Mouse (Mus musculus): ENCODE measurements at regions not wholly inside any gene's neighbourhood (a gene's known extent, or its start where the extent isn't known, plus 50 kb on each side); places are given as distances from the start of the nearest gene placed in this dataset.
"Not testable (repeated sequence)": the region's sequence is repeated elsewhere in the genome, so short reads cannot be mapped to it uniquely, and the experiment has no call there.

GRCm38 (mm10) chr3:15016621-15017020 is 130.5 kb downstream of the Car2 start:
- H3K27me3 ChIP-seq (ENCODE audit: control insufficient read depth, insufficient read depth, low read length), result no peaks in the 10 kb centered on the region
- H3K36me3 ChIP-seq (replicated peaks; ENCODE audit: control insufficient read depth, insufficient read depth, low read length), result no peaks in the 10 kb centered on the region
- no peak overlapping the region for H3K9ac ChIP-seq (replicated peaks; ENCODE audit: low read depth, low read length)
- H3K4me3 ChIP-seq (ENCODE audit: low read depth, low read length), result no peak overlapping the region
- TF ChIP-seq CTCF (IDR thresholded peaks at IDR 0.05; ENCODE audit: low read depth) (no peak), EP300 (IDR thresholded peaks at IDR 0.05; ENCODE audit: low read depth) (no peak)
- WGBS, result 61% methylated on average over 1 of the region's 1 CpGs
- no peak overlapping the region for H3K27ac ChIP-seq (ENCODE audit: low read depth)
- H3K4me1 ChIP-seq (ENCODE audit: control insufficient read depth, insufficient read depth), result no peaks in the 10 kb centered on the region
- no peak overlapping the region for H3K4me2 ChIP-seq (ENCODE audit: low read depth, low read length)
- ATAC-seq (ENCODE audit: insufficient read depth, low read depth), result no peak
- DNase-seq (ENCODE audit: low spot score), result no peak
- no peaks in the 10 kb centered on the region for H3K9me3 ChIP-seq (replicated peaks; ENCODE audit: control insufficient read depth, low read length)

GRCm38 (mm10) chr3:15022773-15023172 is 136.7 kb downstream of the Car2 start:
- Histone ChIP-seq H3K9me3 (replicated peaks; ENCODE audit: control insufficient read depth, low read length) (no peaks in the 10 kb centered on the region), H3K4me1 (ENCODE audit: control insufficient read depth, insufficient read depth) (no peaks in the 10 kb centered on the region), H3K27ac (ENCODE audit: low read depth) (no peak overlapping the region), H3K27me3 (ENCODE audit: control insufficient read depth, insufficient read depth, low read length) (no peaks in the 10 kb centered on the region), H3K9ac (replicated peaks; ENCODE audit: low read depth, low read length) (no peak overlapping the region), H3K4me3 (ENCODE audit: low read depth, low read length) (no peak overlapping the region), H3K36me3 (replicated peaks; ENCODE audit: control insufficient read depth, insufficient read depth, low read length) (no peaks in the 10 kb centered on the region), H3K4me2 (ENCODE audit: low read depth, low read length) (no peak overlapping the region)
- TF ChIP-seq CTCF (IDR thresholded peaks at IDR 0.05; ENCODE audit: low read depth) (no peak), EP300 (IDR thresholded peaks at IDR 0.05; ENCODE audit: low read depth) (no peak)
- ATAC-seq (ENCODE audit: insufficient read depth, low read depth) (no peak), DNase-seq (ENCODE audit: low spot score) (no peak)
- WGBS, result 18% methylated on average over 2 of the region's 2 CpGs

DNA sequence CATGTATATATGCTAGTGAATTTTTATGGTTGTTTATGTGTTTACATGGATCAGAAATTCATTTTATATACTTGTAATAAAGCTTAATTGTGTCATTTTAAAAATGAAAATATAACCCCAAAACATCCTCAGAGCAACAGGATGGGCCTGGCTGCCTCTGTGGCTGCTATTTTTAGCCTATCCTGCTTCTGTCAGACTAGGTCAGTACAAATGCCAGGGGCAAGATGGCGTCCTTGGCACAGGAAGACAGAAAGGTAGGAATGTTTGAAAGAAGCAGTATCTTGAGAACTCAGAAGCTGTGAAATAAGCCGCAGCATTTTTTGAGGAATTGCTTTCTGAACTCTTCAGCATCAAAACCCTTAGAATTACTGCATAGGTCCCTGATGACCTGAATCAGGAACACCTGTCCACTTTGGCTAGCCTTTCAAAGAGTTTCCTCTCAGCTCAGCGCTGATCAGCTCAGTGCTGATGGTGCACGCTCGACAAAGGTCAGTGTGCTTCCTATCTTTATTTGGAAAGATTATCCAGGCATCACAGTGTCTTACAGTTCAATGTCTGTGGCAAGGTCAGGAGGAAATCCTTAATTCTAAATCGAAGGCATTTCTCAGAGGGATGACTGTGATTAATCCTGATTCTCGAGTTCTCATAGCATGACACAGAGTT is 154.9 kb downstream of the Car2 start:
- Histone ChIP-seq H3K4me1 (ENCODE audit: control insufficient read depth, insufficient read depth) (no peaks in the 10 kb centered on the region), H3K9me3 (replicated peaks; ENCODE audit: control insufficient read depth, low read length) (no peaks in the 10 kb centered on the region), H3K4me3 (ENCODE audit: low read depth, low read length) (no peak overlapping the region), H3K9ac (replicated peaks; ENCODE audit: low read depth, low read length) (no peak overlapping the region), H3K4me2 (ENCODE audit: low read depth, low read length) (no peak overlapping the region), H3K36me3 (replicated peaks; ENCODE audit: control insufficient read depth, insufficient read depth, low read length) (no peaks in the 10 kb centered on the region), H3K27me3 (ENCODE audit: control insufficient read depth, insufficient read depth, low read length) (no peaks in the 10 kb centered on the region), H3K27ac (ENCODE audit: low read depth) (no peak overlapping the region)
- DNase-seq (ENCODE audit: low spot score) (peak; percentile 20), ATAC-seq (ENCODE audit: insufficient read depth, low read depth) (no peak)
- 64% methylated on average over 7 of the region's 7 CpGs for WGBS
- TF ChIP-seq CTCF (IDR thresholded peaks at IDR 0.05; ENCODE audit: low read depth) (no peak), EP300 (IDR thresholded peaks at IDR 0.05; ENCODE audit: low read depth) (no peak)

- H3K27ac ChIP-seq (ENCODE audit: low read depth), result no peak overlapping the region
- DNase-seq (ENCODE audit: low spot score), result no peak
- H3K9ac ChIP-seq (replicated peaks; ENCODE audit: low read depth, low read length), result no peak overlapping the region
- H3K4me2 ChIP-seq (ENCODE audit: low read depth, low read length), result no peak overlapping the region
- ATAC-seq (ENCODE audit: insufficient read depth, low read depth), result no peak
- no peak for TF ChIP-seq EP300 (IDR thresholded peaks at IDR 0.05; ENCODE audit: low read depth)
- no peak for TF ChIP-seq CTCF (IDR thresholded peaks at IDR 0.05; ENCODE audit: low read depth)
- H3K4me1 ChIP-seq (ENCODE audit: control insufficient read depth, insufficient read depth), result no peaks in the 10 kb centered on the region
- no peak overlapping the region for H3K4me3 ChIP-seq (ENCODE audit: low read depth, low read length)
- WGBS, result 62% methylated on average over 3 of the region's 3 CpGs
- no peaks in the 10 kb centered on the region for H3K27me3 ChIP-seq (ENCODE audit: control insufficient read depth, insufficient read depth, low read length)
- no peaks in the 10 kb centered on the region for H3K9me3 ChIP-seq (replicated peaks; ENCODE audit: control insufficient read depth, low read length)
- no peaks in the 10 kb centered on the region for H3K36me3 ChIP-seq (replicated peaks; ENCODE audit: control insufficient read depth, insufficient read depth, low read length)
Measured at GRCm38 (mm10) chr3:15053968-15054367, 167.9 kb downstream of the Car2 start.

DNA sequence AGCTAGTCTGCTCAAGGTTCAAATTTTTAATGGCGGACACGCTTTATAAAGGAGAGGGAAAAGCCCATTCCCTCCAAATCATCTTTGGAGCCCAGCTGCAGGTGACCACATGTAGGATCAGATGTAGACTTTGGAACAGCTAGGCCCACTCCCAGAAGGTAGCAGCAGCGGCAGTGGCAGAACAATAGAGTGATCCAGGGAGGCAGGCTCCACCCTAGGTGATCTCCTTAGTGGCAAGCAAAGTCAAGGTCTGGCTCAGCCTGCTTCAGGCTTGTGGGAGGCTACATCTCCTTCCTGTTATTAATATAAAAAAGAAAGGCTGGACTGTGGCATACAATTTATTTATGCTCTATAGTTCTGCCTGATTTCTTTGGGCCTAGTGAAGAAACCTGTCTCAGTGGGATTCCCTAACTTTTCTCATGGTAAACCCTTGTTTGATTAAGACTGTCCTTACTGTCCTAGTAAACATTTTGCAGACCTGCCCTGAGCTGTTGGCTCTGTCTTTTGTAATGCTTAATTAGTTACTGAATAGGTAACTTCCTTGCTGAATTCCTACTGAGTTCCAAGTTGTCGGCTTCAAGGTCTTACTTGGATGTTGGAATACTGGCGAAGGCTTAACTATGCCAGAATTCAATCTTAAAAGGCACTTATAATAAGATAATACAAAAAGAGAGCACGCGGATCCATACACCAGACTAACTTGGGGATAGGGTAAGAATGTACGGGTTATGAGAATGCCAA is 169.6 kb downstream of the Car2 start:
- H3K27me3 ChIP-seq (ENCODE audit: control insufficient read depth, insufficient read depth, low read length); H3K4me2 ChIP-seq (ENCODE audit: low read depth, low read length); H3K36me3 ChIP-seq (replicated peaks; ENCODE audit: control insufficient read depth, insufficient read depth, low read length); H3K9ac ChIP-seq (replicated peaks; ENCODE audit: low read depth, low read length); DNase-seq (ENCODE audit: low spot score); H3K27ac ChIP-seq (ENCODE audit: low read depth); H3K4me1 ChIP-seq (ENCODE audit: control insufficient read depth, insufficient read depth); H3K4me3 ChIP-seq (ENCODE audit: low read depth, low read length); H3K9me3 ChIP-seq (replicated peaks; ENCODE audit: control insufficient read depth, low read length); ATAC-seq (ENCODE audit: insufficient read depth, low read depth): not testable (repeated sequence)
- 84% methylated on average over 8 of the region's 8 CpGs for WGBS

- H3K9ac ChIP-seq (replicated peaks; ENCODE audit: low read depth, low read length); H3K4me1 ChIP-seq (ENCODE audit: control insufficient read depth, insufficient read depth); H3K4me2 ChIP-seq (ENCODE audit: low read depth, low read length); ATAC-seq (ENCODE audit: insufficient read depth, low read depth); H3K4me3 ChIP-seq (ENCODE audit: low read depth, low read length); H3K27me3 ChIP-seq (ENCODE audit: control insufficient read depth, insufficient read depth, low read length); DNase-seq (ENCODE audit: low spot score); H3K27ac ChIP-seq (ENCODE audit: low read depth); H3K36me3 ChIP-seq (replicated peaks; ENCODE audit: control insufficient read depth, insufficient read depth, low read length); H3K9me3 ChIP-seq (replicated peaks; ENCODE audit: control insufficient read depth, low read length): not testable (repeated sequence)
- WGBS, result 86% methylated on average over 5 of the region's 5 CpGs
Measured at GRCm38 (mm10) chr3:15056788-15057585, 170.9 kb downstream of the Car2 start.

Data from heart, postnatal 0 days (tissue).